Comparison of ENCODE assay signal across 17 mouse cellular contexts in the genomic region with DNA sequence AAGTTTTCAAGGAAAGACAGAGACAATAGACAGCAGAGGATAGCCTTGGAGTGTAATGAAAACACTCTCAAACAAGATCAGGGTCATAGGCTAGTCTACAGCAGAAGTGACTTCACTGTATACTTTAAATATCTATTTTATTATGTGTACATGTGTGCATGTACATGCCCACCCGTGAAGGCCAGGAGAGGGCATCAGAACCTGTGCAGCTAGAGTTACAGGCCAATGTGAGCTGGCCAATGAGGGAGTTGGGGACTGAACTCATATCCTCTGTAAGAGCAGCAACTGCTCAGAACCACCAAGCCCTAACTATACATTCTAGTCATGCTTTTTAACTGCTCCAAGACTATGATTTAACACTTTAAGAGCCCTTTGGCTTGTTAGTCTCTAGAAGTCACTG. TPM values are rescaled to one million over a fixed set of nuclear protein-coding genes. Genes with fewer than 3 reads are reported as not detected.
DNase-seq lines count a peak whose midpoint lies in the region; ATAC-seq and TF ChIP-seq lines count a peak whose summit lies in the region.
"Had no signal": no experiment of that assay in that cellular context is flagged by ENCODE, and none has a peak within 500 bp of the region (broad histone marks: within the 10 kb centered on the region; RNA-seq: fewer than 3 reads in every experiment).

No protein-coding gene starts in this region.

- H3K9me3 ChIP-seq in intestine, postnatal 0 days (ENCODE audit: control insufficient read depth) = no peaks in the 10 kb centered on the region
- no peaks in the 10 kb centered on the region for H3K9me3 ChIP-seq in intestine, embryonic 15.5 days
- H3K9me3 ChIP-seq in liver, embryonic 14.5 days (ENCODE audit: control insufficient read depth, low read length) = no peaks in the 10 kb centered on the region
- H3K9me3 ChIP-seq: limb, embryonic 10.5 days; midbrain, embryonic 15.5 days had no signal

- no peak overlapping the region for H3K4me3 ChIP-seq in intestine, postnatal 0 days (ENCODE audit: low read depth, low read length)
- no peak overlapping the region for H3K4me3 ChIP-seq in intestine, embryonic 15.5 days (replicated peaks)
- no peak overlapping the region for H3K4me3 ChIP-seq in liver, embryonic 14.5 days (ENCODE audit: insufficient read depth in 1 of 2, low read depth in 2 of 2, low read length in 2 of 2)
- H3K4me3 ChIP-seq: gastrocnemius, adult 2 months; limb, embryonic 10.5 days; midbrain, embryonic 15.5 days had no signal

- no peak for TF ChIP-seq EP300 in liver, embryonic 14.5 days (IDR thresholded peaks at IDR 0.05; ENCODE audit: low read depth)

- no peak for ATAC-seq in intestine, postnatal 0 days
- ATAC-seq in intestine, embryonic 15.5 days = no peak
- ATAC-seq in liver, embryonic 14.5 days (ENCODE audit: insufficient read depth) = no peak
- ATAC-seq: forebrain, embryonic 14.5 days; inflammation-experienced regulatory T-cells, adult 6 months; midbrain, embryonic 15.5 days had no signal

- no peaks in the 10 kb centered on the region for H3K36me3 ChIP-seq in intestine, postnatal 0 days (ENCODE audit: control insufficient read depth, insufficient read depth)
- H3K36me3 ChIP-seq in intestine, embryonic 15.5 days = no peaks in the 10 kb centered on the region
- peaks cover 2% of the 10 kb centered on the region; the same call in 1 of the 2 replicates for H3K36me3 ChIP-seq in liver, embryonic 14.5 days (replicated peaks; ENCODE audit: control insufficient read depth, insufficient read depth, low read depth)
- H3K36me3 ChIP-seq: limb, embryonic 10.5 days; midbrain, embryonic 15.5 days had no signal

- 15% methylated on average over 1 of the region's 1 CpGs for WGBS in intestine, postnatal 0 days
- WGBS in intestine, embryonic 15.5 days = 56% methylated on average over 1 of the region's 1 CpGs
- WGBS in liver, embryonic 14.5 days (ENCODE audit: insufficient replicate concordance) = 19% methylated on average over 1 of the region's 1 CpGs

- peaks cover 9% of the 10 kb centered on the region; the same call in 1 of the 2 replicates for H3K4me1 ChIP-seq in intestine, postnatal 0 days (replicated peaks; ENCODE audit: control insufficient read depth, insufficient read depth, low read length)
- peaks cover 10% of the 10 kb centered on the region for H3K4me1 ChIP-seq in intestine, embryonic 15.5 days (replicated peaks)
- peaks cover 40 to 53% of the 10 kb centered on the region in 2 experiments for H3K4me1 ChIP-seq in liver, embryonic 14.5 days (replicated peaks; ENCODE audit: control insufficient read depth in 2 of 2, insufficient read depth in 2 of 2, low read length in 1 of 2)

- peak; percentile 41 for DNase-seq in thymus, postnatal 25 days
- DNase-seq in thymus, adult 18-20 months = no peak
- no peak for DNase-seq in liver, embryonic 14.5 days (ENCODE audit: low read depth in 3 of 3, low spot score in 3 of 3)
- no peak for DNase-seq in natural killer cell, adult 2 months (ENCODE audit: low spot score in 2 of 2)
- DNase-seq in urinary bladder, adult 18-20 months (ENCODE audit: low spot score in 2 of 2) = no peak
- DNase-seq in cerebellum, adult 18-20 months = no peak
- DNase-seq: adrenal gland, postnatal 36 days; B cell, adult 2 months; cerebellum, adult 11 months; gastrocnemius, adult 2 months; kidney, postnatal 10 days had no signal

- H3K27ac ChIP-seq in intestine, postnatal 0 days (ENCODE audit: low read depth, low read length) = no peak overlapping the region
- H3K27ac ChIP-seq in intestine, embryonic 15.5 days = no peak overlapping the region
- H3K27ac ChIP-seq in liver, embryonic 14.5 days = peak overlapping the region; percentile 63
- H3K27ac ChIP-seq: gastrocnemius, adult 2 months; limb, embryonic 10.5 days; midbrain, embryonic 15.5 days had no signal

- peak; percentile 26; the same call in 1 of the 2 replicates for TF ChIP-seq CTCF in intestine, postnatal 0 days (IDR thresholded peaks at IDR 0.05; ENCODE audit: low read depth)
- peak; percentile 65 for TF ChIP-seq CTCF in liver, embryonic 14.5 days (IDR thresholded peaks at IDR 0.05; ENCODE audit: low read depth)

- no peaks in the 10 kb centered on the region for H3K27me3 ChIP-seq in intestine, postnatal 0 days (replicated peaks; ENCODE audit: control insufficient read depth, insufficient read depth, low read length)
- H3K27me3 ChIP-seq in intestine, embryonic 15.5 days (replicated peaks) = no peaks in the 10 kb centered on the region
- no peaks in the 10 kb centered on the region for H3K27me3 ChIP-seq in liver, embryonic 14.5 days (ENCODE audit: control insufficient read depth, insufficient read depth, low read length)
- H3K27me3 ChIP-seq: midbrain, embryonic 15.5 days had no signal

- no peak overlapping the region for H3K9ac ChIP-seq in intestine, postnatal 0 days (ENCODE audit: low read depth, low read length)
- no peak overlapping the region for H3K9ac ChIP-seq in intestine, embryonic 15.5 days
- H3K9ac ChIP-seq in liver, embryonic 14.5 days (replicated peaks) = no peak overlapping the region; the same call in 1 of the 2 replicates
- H3K9ac ChIP-seq: midbrain, embryonic 15.5 days had no signal

- H3K4me2 ChIP-seq in intestine, postnatal 0 days (replicated peaks; ENCODE audit: low read depth) = no peak overlapping the region
- H3K4me2 ChIP-seq in intestine, embryonic 15.5 days (replicated peaks) = no peak overlapping the region
- no peak overlapping the region for H3K4me2 ChIP-seq in liver, embryonic 14.5 days (ENCODE audit: low read depth)
- H3K4me2 ChIP-seq: midbrain, embryonic 15.5 days had no signal

RNA-seq across cellular contexts. Expression of a gene that starts 51.0 kb away (rescaled TPM):
- 16.3 and 19.7 TPM in 2 replicates for polyA plus RNA-seq in intestine, postnatal 0 days (2015; fragmentation: Nextera tagmentation; extraction: Ambion mirVana)
- polyA plus RNA-seq in intestine, embryonic 15.5 days (2015; fragmentation: Nextera tagmentation; extraction: Ambion mirVana) = 22.6 and 25.5 TPM in 2 replicates
- 37.6 and 57.5 TPM in 2 replicates for polyA plus RNA-seq in liver, embryonic 14.5 days (2012; rRNA removed)
- polyA plus RNA-seq in liver, embryonic 14.5 days (2014; fragmentation: Nextera tagmentation; extraction: Ambion mirVana) = 35.5 and 41.9 TPM in 2 replicates
